Mouse (Mus musculus) heart, postnatal 36 days (tissue): ENCODE measurements around the gene Cep68. TPM values are rescaled to one million over a fixed set of nuclear protein-coding genes. Genes with fewer than 3 reads are reported as not detected.

Source experiments
- DNase-seq, 2 experiments: peaks; one replicate each; pipeline ENCODE4 v3.0.0; 2021 to 2022
- intact Hi-C: fragments of 180-260 bp; cut with DNase I; formaldehyde crosslinking; loops from one replicate; pipeline ENCODE4 v1.15.1; 2025
- total RNA-seq, 2 experiments: library from RNA; stranded (reverse); gene quantifications; 2 replicates each; pipeline ENCODE4 v1.2.3; 2021

The Cep68 gene
- total RNA-seq = 10 to 100 TPM; 41.8 to 47.5 TPM

- peak; percentile 92 for DNase-seq
- intact Hi-C loops = loop anchor here (2.0 to 10.0 kb wide), 6 partner anchors 49 to 425 kb away; partner anchors contain the start of genes Rab1a and Slc1a4
Observed at GRCm38 (mm10) chr11:20249296-20250110, at the start of gene Cep68. Cep68 (minus strand) TSS chr11:20249429.

- DNase-seq = no peak
- intact Hi-C loops = no loop called here
Observed at GRCm38 (mm10) chr11:20284463-20284862, 35.2 kb upstream of the Cep68 start.

GRCm38 (mm10) chr11:20282601-20283219, 33.5 kb upstream of the Cep68 start:
- no peak for DNase-seq
- intact Hi-C loops = no loop called here

GRCm38 (mm10) chr11:20280982-20281381, 31.8 kb upstream of the Cep68 start:
- DNase-seq = no peak
- intact Hi-C loops = no loop called here

- no peak for DNase-seq
- intact Hi-C loops = no loop called here
Observed at GRCm38 (mm10) chr11:20278702-20279101, 29.5 kb upstream of the Cep68 start.

- intact Hi-C loops = no loop called here
- no peak for DNase-seq
Observed at GRCm38 (mm10) chr11:20277106-20277505, 27.9 kb upstream of the Cep68 start.

GRCm38 (mm10) chr11:20275974-20276373, 26.7 kb upstream of the Cep68 start:
- intact Hi-C loops = no loop called here

GRCm38 (mm10) chr11:20269885-20270284, 20.7 kb upstream of the Cep68 start:
- no peak for DNase-seq
- intact Hi-C loops = no loop called here

More at GRCm38 (mm10) chr11:20275974-20276373, 26.7 kb upstream of the Cep68 start:
- DNase-seq = no peak

- no peak for DNase-seq
- intact Hi-C loops = loop anchor here (1.0 to 5.0 kb wide), 3 partner anchors 70 to 138 kb away; partner anchors contain the start of gene Slc1a4
Observed at GRCm38 (mm10) chr11:20262628-20263380, 13.6 kb upstream of the Cep68 start.

- intact Hi-C loops = no loop called here
- no peak for DNase-seq
Observed at GRCm38 (mm10) chr11:20254791-20255190, 5.6 kb upstream of the Cep68 start.

GRCm38 (mm10) chr11:20253088-20253487, 3.9 kb upstream of the Cep68 start:
- intact Hi-C loops = no loop called here
- no peak for DNase-seq

- DNase-seq = no peak
- intact Hi-C loops = no loop called here
Observed at GRCm38 (mm10) chr11:20250476-20251178, 1.4 kb upstream of the Cep68 start.

GRCm38 (mm10) chr11:20248840-20249239, 389 bp downstream of the Cep68 start:
- intact Hi-C loops = loop anchor here (2.0 to 10.0 kb wide), 6 partner anchors 48 to 424 kb away; partner anchors contain the start of genes Rab1a and Slc1a4
- DNase-seq = no peak

- intact Hi-C loops = loop anchor here (2.0 to 10.0 kb wide), 6 partner anchors 47 to 423 kb away; partner anchors contain the start of genes Rab1a and Slc1a4
- DNase-seq = no peak
Observed at GRCm38 (mm10) chr11:20248277-20248676, 952 bp downstream of the Cep68 start.

- no peak for DNase-seq
- intact Hi-C loops = loop anchor here (2.0 to 10.0 kb wide), 6 partner anchors 16 to 422 kb away; partner anchors contain the start of gene Slc1a4
Observed at GRCm38 (mm10) chr11:20247146-20247855, 1.9 kb downstream of the Cep68 start.

- intact Hi-C loops = loop anchor here (2.0 to 10.0 kb wide), 6 partner anchors 16 to 422 kb away; partner anchors contain the start of gene Slc1a4
- DNase-seq = no peak
Observed at GRCm38 (mm10) chr11:20246616-20247015, 2.6 kb downstream of the Cep68 start.

GRCm38 (mm10) chr11:20245316-20245715, 3.9 kb downstream of the Cep68 start:
- intact Hi-C loops = loop anchor here (5.0 to 10.0 kb wide), 5 partner anchors 87 to 421 kb away; partner anchors contain the start of gene Slc1a4
- no peak for DNase-seq

GRCm38 (mm10) chr11:20244336-20245290, 4.6 kb downstream of the Cep68 start:
- intact Hi-C loops = loop anchor here (5.0 to 10.0 kb wide), 5 partner anchors 88 to 420 kb away; partner anchors contain the start of gene Slc1a4
- no peak for DNase-seq
